Mouse (Mus musculus) thymus, adult 2 months (tissue): Measurements from ENCODE around the gene Tnfrsf12a. TPM values are rescaled to one million over a fixed set of nuclear protein-coding genes. Genes with fewer than 3 reads are reported as not detected.
A peak's percentile ranks its signal among the peaks of the same experiment; 100 is the strongest.

Source experiments
- DNase-seq: peaks from one replicate; pipeline ENCODE4 v3.0.0; 2021
- H3K27ac ChIP-seq: fragments of 200-500 bp; 2 replicates; pipeline ENCODE4 v1.5.1; 2012; ENCODE audit warnings: low read length, control low read depth; ENCODE audit not compliant: control insufficient read depth, insufficient read depth
- H3K27me3 ChIP-seq: fragments of 200-500 bp; 2 replicates; pipeline ENCODE4 v1.6.1; 2012; ENCODE audit warnings: mild to moderate bottlenecking, low read length, moderate library complexity, mixed read lengths; ENCODE audit not compliant: control insufficient read depth, insufficient read depth
- H3K36me3 ChIP-seq: fragments of 200-500 bp; 2 replicates; pipeline ENCODE4 v1.6.1; 2012; ENCODE audit warnings: mild to moderate bottlenecking, low read length, moderate library complexity; ENCODE audit not compliant: control insufficient read depth, insufficient read depth
- H3K4me1 ChIP-seq: fragments of 200-500 bp; replicated peaks from 2 replicates; pipeline ENCODE4 v1.6.1; 2012; ENCODE audit warnings: low read length; ENCODE audit not compliant: control insufficient read depth, insufficient read depth
- H3K4me3 ChIP-seq: fragments of 200-500 bp; 2 replicates; pipeline ENCODE4 v1.5.1; 2012; ENCODE audit warnings: mild to moderate bottlenecking, low read length, control low read depth, moderate library complexity; ENCODE audit not compliant: control insufficient read depth, insufficient read depth
- CTCF ChIP-seq: fragments of 200-500 bp; IDR thresholded peaks from 2 replicates; pipeline ENCODE4 v1.5.1; 2012; ENCODE audit warnings: mild to moderate bottlenecking, control low read depth, low read length, moderate library complexity, borderline replicate concordance; ENCODE audit not compliant: control insufficient read depth, poor library complexity, insufficient read depth; ENCODE audit errors: extremely low read depth
- POLR2A ChIP-seq: fragments of 200-500 bp; IDR thresholded peaks from 2 replicates; pipeline ENCODE4 v1.6.1; 2012; ENCODE audit warnings: mild to moderate bottlenecking, low read length, control low read depth, moderate library complexity; ENCODE audit not compliant: control insufficient read depth, poor library complexity, insufficient read depth; ENCODE audit errors: extremely low read depth
- WGBS: fragments of 180-500 bp; shearing (Covaris S2); methylation state at CpG from one replicate; pipeline ENCODE4 v1.1.7; 2018; 5-methylcytosine and 5-hydroxymethylcytosine counted together
- polyA plus RNA-seq: library from polyadenylated mRNA; depleted of rRNA; stranded (reverse); fragments of >200 nt; gene quantifications from 2 replicates; pipeline ENCODE4 v1.2.3, GENCODE M21; 2012

Tnfrsf12a gene
- polyA plus RNA-seq, 1 experiment: 10.2 TPM

- no peaks in the 10 kb centered on the region for H3K36me3 ChIP-seq
- WGBS: 58% methylated on average over 1 of the region's 1 CpGs
- no peak overlapping the region for H3K4me3 ChIP-seq
- TF ChIP-seq CTCF: no peak
- no peak for TF ChIP-seq POLR2A
- no peak overlapping the region for H3K27ac ChIP-seq
- H3K27me3 ChIP-seq: no peaks in the 10 kb centered on the region
- no peaks in the 10 kb centered on the region for H3K4me1 ChIP-seq
- DNase-seq: no peak
Observed at GRCm38 (mm10) chr17:23719455-23719854, 42.2 kb upstream of the Tnfrsf12a start.

- Histone ChIP-seq H3K27ac (no peak overlapping the region), H3K27me3 (no peaks in the 10 kb centered on the region), H3K4me1 (no peaks in the 10 kb centered on the region), H3K36me3 (no peaks in the 10 kb centered on the region), H3K4me3 (no peak overlapping the region)
- DNase-seq: no peak
- TF ChIP-seq CTCF (no peak), POLR2A (no peak)
- 88% methylated on average over 2 of the region's 2 CpGs for WGBS
Observed at GRCm38 (mm10) chr17:23717003-23717402, 39.7 kb upstream of the Tnfrsf12a start.

GRCm38 (mm10) chr17:23706212-23706611 lies 28.9 kb upstream of the Tnfrsf12a start:
- DNase-seq: peak; percentile 66
- 3% methylated on average over 3 of the region's 3 CpGs for WGBS
- no peak overlapping the region for H3K4me3 ChIP-seq
- H3K4me1 ChIP-seq: no peaks in the 10 kb centered on the region
- H3K36me3 ChIP-seq: no peaks in the 10 kb centered on the region
- TF ChIP-seq POLR2A (no peak), CTCF (peak; percentile 79; the same call in 1 of the 2 replicates)
- H3K27me3 ChIP-seq: no peaks in the 10 kb centered on the region
- no peak overlapping the region for H3K27ac ChIP-seq

GRCm38 (mm10) chr17:23705525-23706104 lies 28.3 kb upstream of the Tnfrsf12a start:
- no peaks in the 10 kb centered on the region for H3K4me1 ChIP-seq
- WGBS: 85% methylated on average over 7 of the region's 7 CpGs
- TF ChIP-seq POLR2A (no peak), CTCF (no peak)
- no peak for DNase-seq
- H3K36me3 ChIP-seq: no peaks in the 10 kb centered on the region
- H3K4me3 ChIP-seq: no peak overlapping the region
- no peak overlapping the region for H3K27ac ChIP-seq
- no peaks in the 10 kb centered on the region for H3K27me3 ChIP-seq

GRCm38 (mm10) chr17:23704741-23705140 lies 27.5 kb upstream of the Tnfrsf12a start:
- H3K27ac ChIP-seq: no peak overlapping the region
- no peaks in the 10 kb centered on the region for H3K36me3 ChIP-seq
- peaks cover 3% of the 10 kb centered on the region; the same call in 1 of the 2 replicates for H3K4me1 ChIP-seq
- no peak overlapping the region for H3K4me3 ChIP-seq
- 82% methylated on average over 7 of the region's 7 CpGs for WGBS
- peaks cover 6% of the 10 kb centered on the region; the same call in 1 of the 2 replicates for H3K27me3 ChIP-seq
- TF ChIP-seq CTCF: no peak
- no peak for TF ChIP-seq POLR2A
- DNase-seq: no peak

- Histone ChIP-seq H3K4me1 (peaks cover 10% of the 10 kb centered on the region; the same call in 1 of the 2 replicates), H3K27ac (no peak overlapping the region), H3K27me3 (peaks cover 13% of the 10 kb centered on the region; the same call in 1 of the 2 replicates), H3K4me3 (no peak overlapping the region), H3K36me3 (no peaks in the 10 kb centered on the region)
- no peak for TF ChIP-seq CTCF
- no peak for TF ChIP-seq POLR2A
- no peak for DNase-seq
- WGBS: 94% methylated on average over 9 of the region's 9 CpGs
Observed at GRCm38 (mm10) chr17:23703301-23703700, 26.0 kb upstream of the Tnfrsf12a start.
